Mouse (Mus musculus) myocyte (in vitro differentiated cells): Measurements from ENCODE around the gene Ifnab.

Experiments used
- CEBPB ChIP-seq: IDR thresholded peaks from 2 replicates; pipeline ENCODE4 v1.6.1; 2011; ENCODE audit warnings: mild to moderate bottlenecking, moderate library complexity; ENCODE audit not compliant: poor library complexity, insufficient read depth, severe bottlenecking
- E2F4 ChIP-seq: IDR thresholded peaks from one replicate; pipeline ENCODE4 v1.6.1; 2011; ENCODE audit warnings: mild to moderate bottlenecking, control low read depth, moderate library complexity; ENCODE audit not compliant: insufficient read depth
- MAX ChIP-seq: IDR thresholded peaks from one replicate; pipeline ENCODE4 v1.6.1; 2011; ENCODE audit warnings: low read depth, mild to moderate bottlenecking, control low read depth
- MYOD1 ChIP-seq, 3 experiments: IDR thresholded peaks; one replicate each; pipeline ENCODE4 v1.6.1; 2011; ENCODE audit warnings: control low read depth in 2 of 3, low read depth in 2 of 3, mild to moderate bottlenecking in 2 of 3, moderate library complexity in 1 of 3; ENCODE audit not compliant: insufficient read length in 2 of 3, control insufficient read depth in 1 of 3
- MYOG ChIP-seq, 3 experiments: IDR thresholded peaks; one replicate each; pipeline ENCODE4 v1.6.1; 2011; ENCODE audit warnings: control low read depth in 2 of 3, low read depth in 2 of 3, mild to moderate bottlenecking in 2 of 3; ENCODE audit not compliant: insufficient read length in 2 of 3, control insufficient read depth in 1 of 3, insufficient read depth in 1 of 3
- POLR2A ChIP-seq: IDR thresholded peaks from one replicate; pipeline ENCODE4 v1.6.1; 2011; ENCODE audit warnings: low read depth, mild to moderate bottlenecking, control low read depth, moderate library complexity; ENCODE audit not compliant: insufficient read length
- POLR2AphosphoS2 ChIP-seq: IDR thresholded peaks from one replicate; pipeline ENCODE4 v1.6.1; 2011; ENCODE audit warnings: low read depth, control low read depth; ENCODE audit not compliant: insufficient read length
- REST ChIP-seq: IDR thresholded peaks from one replicate; pipeline ENCODE4 v1.6.1; 2011; ENCODE audit warnings: mild to moderate bottlenecking, control low read depth, moderate library complexity; ENCODE audit not compliant: insufficient read depth, insufficient read length
- SRF ChIP-seq: IDR thresholded peaks from one replicate; pipeline ENCODE4 v1.6.1; 2011; ENCODE audit warnings: low read depth; ENCODE audit not compliant: control insufficient read depth, insufficient read length
- TCF12 ChIP-seq: IDR thresholded peaks from one replicate; pipeline ENCODE4 v1.6.1; 2011; ENCODE audit warnings: mild to moderate bottlenecking, control low read depth; ENCODE audit not compliant: poor library complexity, insufficient read depth, severe bottlenecking
- TCF3 ChIP-seq: IDR thresholded peaks from one replicate; pipeline ENCODE4 v1.6.1; 2011; ENCODE audit warnings: low read depth, control low read depth; ENCODE audit not compliant: insufficient read length
- USF1 ChIP-seq: IDR thresholded peaks from one replicate; pipeline ENCODE4 v1.6.1; 2011; ENCODE audit warnings: low read depth, mild to moderate bottlenecking, control low read depth, moderate library complexity

DNA sequence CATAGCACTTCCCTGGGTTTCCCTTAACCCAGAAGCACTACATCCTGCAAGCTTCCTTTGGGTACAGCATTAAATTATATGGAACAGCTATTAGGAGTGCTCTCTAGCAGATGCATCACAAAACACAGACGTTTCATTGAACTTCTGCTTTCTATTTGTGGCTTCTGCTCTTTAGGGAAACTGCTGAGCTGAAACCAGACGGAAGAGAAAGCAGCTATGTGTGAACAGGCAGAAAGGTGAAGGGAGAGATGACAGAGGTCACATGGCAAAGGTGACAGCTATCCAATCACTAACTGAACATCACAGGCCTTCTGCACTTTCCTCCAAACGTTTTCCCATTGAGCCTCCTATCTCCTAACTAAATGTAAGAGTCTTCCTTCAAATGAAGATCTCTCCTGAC lies 14.8 kb upstream of the Ifnab start:
- TF ChIP-seq POLR2A (no peak), TCF3 (no peak), MAX (no peak), E2F4 (no peak), POLR2AphosphoS2 (no peak), USF1 (no peak), CEBPB (no peak), TCF12 (no peak), MYOD1 (IDR thresholded peaks at IDR 0.05; ENCODE audit: control insufficient read depth in 1 of 3, insufficient read length in 2 of 3, low read depth in 2 of 3) (no peak), REST (no peak), MYOG (IDR thresholded peaks at IDR 0.05; ENCODE audit: control insufficient read depth in 1 of 3, insufficient read depth in 1 of 3, insufficient read length in 2 of 3, low read depth in 2 of 3) (no peak), SRF (no peak)
